Mouse (Mus musculus) retina, postnatal 7 days (tissue): Measurements from ENCODE around the gene 4930583I09Rik.

Source experiments
- DNase-seq: peaks from one replicate; pipeline ENCODE4 v3.0.0-alpha.2; 2012; ENCODE audit warnings: low read depth, low spot score

The 4930583I09Rik gene

GRCm38 (mm10) chr17:64835928-64836327 is at the start of gene 4930583I09Rik:
TSS of gene 4930583I09Rik (minus strand) at chr17:64836071.
- DNase-seq: no peak

GRCm38 (mm10) chr17:64876111-64876510 is 40.2 kb upstream of the 4930583I09Rik start:
- DNase-seq: no peak

GRCm38 (mm10) chr17:64873651-64874072 is 37.8 kb upstream of the 4930583I09Rik start:
- DNase-seq: no peak

- DNase-seq: no peak
Measured at GRCm38 (mm10) chr17:64863817-64864216, 27.9 kb upstream of the 4930583I09Rik start.

- DNase-seq: no peak
Measured at GRCm38 (mm10) chr17:64860963-64861362, 25.1 kb upstream of the 4930583I09Rik start.

- no peak for DNase-seq
Measured at GRCm38 (mm10) chr17:64858848-64859247, 23.0 kb upstream of the 4930583I09Rik start.

- DNase-seq: no peak
Measured at GRCm38 (mm10) chr17:64848031-64848430, 12.2 kb upstream of the 4930583I09Rik start.

GRCm38 (mm10) chr17:64846654-64847053 is 10.8 kb upstream of the 4930583I09Rik start:
- DNase-seq: no peak

- no peak for DNase-seq
Measured at GRCm38 (mm10) chr17:64836892-64837291, 1.0 kb upstream of the 4930583I09Rik start.

GRCm38 (mm10) chr17:64836352-64836751 is 481 bp upstream of the 4930583I09Rik start:
- no peak for DNase-seq

- no peak for DNase-seq
Measured at GRCm38 (mm10) chr17:64833906-64834490, 1.9 kb downstream of the 4930583I09Rik start.

- no peak for DNase-seq
Measured at GRCm38 (mm10) chr17:64833071-64833470, 2.8 kb downstream of the 4930583I09Rik start.

- DNase-seq: no peak
Measured at GRCm38 (mm10) chr17:64827482-64827881, 8.4 kb downstream of the 4930583I09Rik start.

GRCm38 (mm10) chr17:64826843-64827242 is 9.0 kb downstream of the 4930583I09Rik start:
- no peak for DNase-seq

- no peak for DNase-seq
Measured at GRCm38 (mm10) chr17:64822561-64822960, 13.3 kb downstream of the 4930583I09Rik start.

GRCm38 (mm10) chr17:64820841-64821593 is 14.9 kb downstream of the 4930583I09Rik start:
- DNase-seq: no peak

GRCm38 (mm10) chr17:64816298-64816697 is 19.6 kb downstream of the 4930583I09Rik start:
- no peak for DNase-seq

- DNase-seq: no peak
Measured at GRCm38 (mm10) chr17:64815806-64816205, 20.1 kb downstream of the 4930583I09Rik start.

GRCm38 (mm10) chr17:64813568-64813967 is 22.3 kb downstream of the 4930583I09Rik start:
- DNase-seq: no peak

- no peak for DNase-seq
Measured at GRCm38 (mm10) chr17:64806035-64806589, 29.8 kb downstream of the 4930583I09Rik start.

GRCm38 (mm10) chr17:64804375-64805124 is 31.3 kb downstream of the 4930583I09Rik start:
- no peak for DNase-seq

GRCm38 (mm10) chr17:64802956-64803275 is 33.0 kb downstream of the 4930583I09Rik start:
- no peak for DNase-seq
